Mouse (Mus musculus): ENCODE measurements around the gene Epb41l4b. TPM values are rescaled to one million over a fixed set of nuclear protein-coding genes. Genes with fewer than 3 reads are reported as not detected.

Epb41l4b gene
- polyA plus RNA-seq, 1 experiment from 2014 or later = 2.0 TPM

- ATAC-seq (replicated peaks; ENCODE audit: insufficient number of reproducible peaks, low FRiP score, low TSS enrichment, low read depth) (0 out of 2 replicates have a peak, but pooled peaks have one; percentile 36), DNase-seq (ENCODE audit: low spot score) (no peak)
- Histone ChIP-seq H3K4me3 (ENCODE audit: low read depth, low read length) (peak overlapping the region; percentile 70), H3K36me3 (replicated peaks; ENCODE audit: control insufficient read depth, insufficient read depth, low read depth, low read length) (no peaks in the 10 kb centered on the region), H3K9me3 (replicated peaks; ENCODE audit: control insufficient read depth, low read length) (no peaks in the 10 kb centered on the region), H3K9ac (replicated peaks; ENCODE audit: low read length) (peak overlapping the region; percentile 75), H3K27me3 (ENCODE audit: control insufficient read depth, insufficient read depth, low read length) (peaks cover 9% of the 10 kb centered on the region), H3K27ac (replicated peaks; ENCODE audit: low read depth, low read length) (no peak overlapping the region), H3K4me1 (ENCODE audit: control insufficient read depth, insufficient read depth, low read length) (peaks cover 10% of the 10 kb centered on the region), H3K4me2 (ENCODE audit: low read depth, low read length) (peak overlapping the region; percentile 94)
- under 1% methylated on average over 39 of the region's 43 CpGs for WGBS
Observed at GRCm38 (mm10) chr4:57142374-57143025, 737 bp downstream of the Epb41l4b start.

- Histone ChIP-seq H3K27ac (replicated peaks; ENCODE audit: low read depth, low read length) (no peak overlapping the region), H3K4me3 (ENCODE audit: low read depth, low read length) (peak overlapping the region; percentile 70), H3K4me1 (ENCODE audit: control insufficient read depth, insufficient read depth, low read length) (peaks cover 10% of the 10 kb centered on the region), H3K27me3 (ENCODE audit: control insufficient read depth, insufficient read depth, low read length) (peaks cover 9% of the 10 kb centered on the region), H3K36me3 (replicated peaks; ENCODE audit: control insufficient read depth, insufficient read depth, low read depth, low read length) (no peaks in the 10 kb centered on the region), H3K9ac (replicated peaks; ENCODE audit: low read length) (no peak overlapping the region), H3K9me3 (replicated peaks; ENCODE audit: control insufficient read depth, low read length) (no peaks in the 10 kb centered on the region), H3K4me2 (ENCODE audit: low read depth, low read length) (peak overlapping the region; percentile 94)
- DNase-seq (ENCODE audit: low spot score) = no peak
- ATAC-seq (replicated peaks; ENCODE audit: insufficient number of reproducible peaks, low FRiP score, low TSS enrichment, low read depth) = no peak
- 5% methylated on average over 26 of the region's 26 CpGs for WGBS
Observed at GRCm38 (mm10) chr4:57141908-57142361, 1.3 kb downstream of the Epb41l4b start.

DNA sequence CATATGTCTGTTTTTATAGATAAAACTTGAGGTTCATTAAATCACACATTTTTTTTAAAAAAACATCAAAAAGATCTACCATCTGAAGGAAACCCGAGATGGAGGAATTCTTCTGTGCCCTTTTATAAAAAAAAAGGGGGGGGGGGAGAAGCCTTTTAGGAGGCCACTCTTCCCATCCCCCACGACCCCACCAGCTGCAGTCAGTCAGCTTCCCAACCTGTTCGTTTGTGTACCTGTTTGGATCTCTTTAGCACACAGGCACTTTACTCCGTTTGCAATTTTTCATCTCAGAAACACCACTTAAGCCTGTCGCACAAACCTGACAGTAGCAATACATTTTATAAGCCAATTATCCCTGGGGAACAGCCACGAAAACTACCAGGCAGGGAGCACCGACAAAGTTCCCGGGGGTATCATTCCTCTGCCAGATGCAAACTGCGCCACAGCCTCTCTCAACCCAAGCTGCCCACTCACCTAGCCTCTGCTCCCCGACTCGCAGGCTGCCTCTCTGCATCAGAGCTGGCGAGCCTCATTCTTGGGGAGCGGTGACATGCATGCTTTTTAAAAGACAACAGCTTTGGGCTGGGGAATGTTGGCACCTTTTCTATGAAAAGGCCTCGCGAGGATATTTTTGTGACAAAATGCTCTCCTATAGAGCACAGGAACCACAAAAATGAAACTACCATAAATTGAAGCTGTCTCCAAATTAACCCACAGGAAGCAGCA, 2.1 kb downstream of the Epb41l4b start:
- peak; percentile 26 for DNase-seq (ENCODE audit: low spot score)
- WGBS = 22% methylated on average over 15 of the region's 15 CpGs
- H3K27me3 ChIP-seq (ENCODE audit: control insufficient read depth, insufficient read depth, low read length) = peaks cover 9% of the 10 kb centered on the region

GRCm38 (mm10) chr4:57140200-57140799, 2.9 kb downstream of the Epb41l4b start:
- WGBS = 43% methylated on average over 4 of the region's 4 CpGs
- Histone ChIP-seq H3K4me2 (ENCODE audit: low read depth, low read length) (no peak overlapping the region), H3K27ac (replicated peaks; ENCODE audit: low read depth, low read length) (no peak overlapping the region), H3K36me3 (replicated peaks; ENCODE audit: control insufficient read depth, insufficient read depth, low read depth, low read length) (no peaks in the 10 kb centered on the region), H3K4me1 (ENCODE audit: control insufficient read depth, insufficient read depth, low read length) (peaks cover 10% of the 10 kb centered on the region), H3K9me3 (replicated peaks; ENCODE audit: control insufficient read depth, low read length) (no peaks in the 10 kb centered on the region), H3K27me3 (ENCODE audit: control insufficient read depth, insufficient read depth, low read length) (peaks cover 9% of the 10 kb centered on the region), H3K9ac (replicated peaks; ENCODE audit: low read length) (no peak overlapping the region), H3K4me3 (ENCODE audit: low read depth, low read length) (no peak overlapping the region)
- ATAC-seq (replicated peaks; ENCODE audit: insufficient number of reproducible peaks, low FRiP score, low TSS enrichment, low read depth) = no peak
- no peak for DNase-seq (ENCODE audit: low spot score)

More for the DNA sequence above, 2.1 kb downstream of the Epb41l4b start:
- H3K4me2 ChIP-seq (ENCODE audit: low read depth, low read length) = peak overlapping the region; percentile 19; the same call in 1 of the 2 replicates
- no peaks in the 10 kb centered on the region for H3K9me3 ChIP-seq (replicated peaks; ENCODE audit: control insufficient read depth, low read length)
- ATAC-seq (replicated peaks; ENCODE audit: insufficient number of reproducible peaks, low FRiP score, low TSS enrichment, low read depth) = no peak
- peaks cover 10% of the 10 kb centered on the region for H3K4me1 ChIP-seq (ENCODE audit: control insufficient read depth, insufficient read depth, low read length)
- H3K36me3 ChIP-seq (replicated peaks; ENCODE audit: control insufficient read depth, insufficient read depth, low read depth, low read length) = no peaks in the 10 kb centered on the region
- no peak overlapping the region for H3K27ac ChIP-seq (replicated peaks; ENCODE audit: low read depth, low read length)
- H3K9ac ChIP-seq (replicated peaks; ENCODE audit: low read length) = no peak overlapping the region
- H3K4me3 ChIP-seq (ENCODE audit: low read depth, low read length) = peak overlapping the region; percentile 70; the same call in 1 of the 2 replicates

GRCm38 (mm10) chr4:57139433-57139832, 3.8 kb downstream of the Epb41l4b start:
- peaks cover 9% of the 10 kb centered on the region for H3K27me3 ChIP-seq (ENCODE audit: control insufficient read depth, insufficient read depth, low read length)

GRCm38 (mm10) chr4:57138093-57138440, 5.2 kb downstream of the Epb41l4b start:
- DNase-seq (ENCODE audit: low spot score) (no peak), ATAC-seq (replicated peaks; ENCODE audit: insufficient number of reproducible peaks, low FRiP score, low TSS enrichment, low read depth) (no peak)
- Histone ChIP-seq H3K4me2 (ENCODE audit: low read depth, low read length) (no peak overlapping the region), H3K4me1 (ENCODE audit: control insufficient read depth, insufficient read depth, low read length) (peaks cover 10% of the 10 kb centered on the region), H3K9ac (replicated peaks; ENCODE audit: low read length) (no peak overlapping the region), H3K27me3 (ENCODE audit: control insufficient read depth, insufficient read depth, low read length) (peaks cover 9% of the 10 kb centered on the region), H3K9me3 (replicated peaks; ENCODE audit: control insufficient read depth, low read length) (no peaks in the 10 kb centered on the region), H3K27ac (replicated peaks; ENCODE audit: low read depth, low read length) (no peak overlapping the region), H3K4me3 (ENCODE audit: low read depth, low read length) (no peak overlapping the region), H3K36me3 (replicated peaks; ENCODE audit: control insufficient read depth, insufficient read depth, low read depth, low read length) (no peaks in the 10 kb centered on the region)
- 71% methylated on average over 6 of the region's 6 CpGs for WGBS

More at GRCm38 (mm10) chr4:57139433-57139832, 3.8 kb downstream of the Epb41l4b start:
- Histone ChIP-seq H3K4me1 (ENCODE audit: control insufficient read depth, insufficient read depth, low read length) (peaks cover 10% of the 10 kb centered on the region), H3K36me3 (replicated peaks; ENCODE audit: control insufficient read depth, insufficient read depth, low read depth, low read length) (no peaks in the 10 kb centered on the region), H3K9ac (replicated peaks; ENCODE audit: low read length) (no peak overlapping the region), H3K4me2 (ENCODE audit: low read depth, low read length) (no peak overlapping the region), H3K9me3 (replicated peaks; ENCODE audit: control insufficient read depth, low read length) (no peaks in the 10 kb centered on the region), H3K4me3 (ENCODE audit: low read depth, low read length) (no peak overlapping the region), H3K27ac (replicated peaks; ENCODE audit: low read depth, low read length) (no peak overlapping the region)
- ATAC-seq (replicated peaks; ENCODE audit: insufficient number of reproducible peaks, low FRiP score, low TSS enrichment, low read depth) (no peak), DNase-seq (ENCODE audit: low spot score) (no peak)
- 84% methylated on average over 10 of the region's 10 CpGs for WGBS

DNA sequence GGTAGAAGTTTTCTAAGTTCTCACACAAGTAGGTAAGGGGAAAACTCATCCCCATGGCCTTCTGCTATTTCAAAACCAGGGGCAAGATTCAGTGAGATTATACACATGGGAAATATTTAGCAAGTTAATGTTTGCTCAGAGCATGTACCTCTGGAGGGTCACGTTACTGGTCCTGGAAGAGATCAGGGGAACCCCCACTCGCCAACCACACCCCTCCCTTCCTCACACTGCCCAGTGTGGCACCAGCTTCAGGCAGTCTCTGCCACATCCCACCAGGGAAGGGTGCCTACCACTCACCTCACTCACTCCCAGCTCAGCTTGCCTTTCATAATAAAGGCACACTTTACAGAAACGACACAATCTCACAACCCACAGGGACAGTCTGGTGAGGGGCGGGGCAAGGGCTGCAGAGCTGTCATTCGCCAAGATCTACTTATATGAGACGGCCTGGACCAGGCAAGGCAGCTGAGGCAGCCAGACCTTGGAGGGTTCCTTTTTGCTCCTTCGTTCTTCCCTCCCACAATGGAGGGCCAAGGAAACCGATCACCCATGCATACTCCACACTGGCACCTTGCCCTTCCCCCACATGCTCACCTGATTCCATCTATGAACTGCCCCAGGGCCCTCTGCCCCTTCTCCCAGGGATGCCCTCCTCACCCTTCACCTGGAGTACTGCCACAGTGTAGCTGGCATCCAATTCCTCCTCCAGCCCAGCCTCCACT, 5.7 kb downstream of the Epb41l4b start:
- 73% methylated on average over 8 of the region's 8 CpGs for WGBS
- no peak overlapping the region for H3K4me2 ChIP-seq (ENCODE audit: low read depth, low read length)
- H3K9ac ChIP-seq (replicated peaks; ENCODE audit: low read length) = no peak overlapping the region
- no peaks in the 10 kb centered on the region for H3K9me3 ChIP-seq (replicated peaks; ENCODE audit: control insufficient read depth, low read length)
- peaks cover 7% of the 10 kb centered on the region for H3K4me1 ChIP-seq (ENCODE audit: control insufficient read depth, insufficient read depth, low read length)
- H3K4me3 ChIP-seq (ENCODE audit: low read depth, low read length) = no peak overlapping the region
- peaks cover 8% of the 10 kb centered on the region for H3K27me3 ChIP-seq (ENCODE audit: control insufficient read depth, insufficient read depth, low read length)
- no peak for ATAC-seq (replicated peaks; ENCODE audit: insufficient number of reproducible peaks, low FRiP score, low TSS enrichment, low read depth)
- DNase-seq (ENCODE audit: low spot score) = no peak
- H3K36me3 ChIP-seq (replicated peaks; ENCODE audit: control insufficient read depth, insufficient read depth, low read depth, low read length) = no peaks in the 10 kb centered on the region
- no peak overlapping the region for H3K27ac ChIP-seq (replicated peaks; ENCODE audit: low read depth, low read length)

All from embryonic facial prominence, embryonic 11.5 days (tissue).